Mouse (Mus musculus): ENCODE data around the gene Shkbp1.

- no peak for TF ChIP-seq CTCF (conservative IDR thresholded peaks at IDR 0.05 in 1 of 2, IDR thresholded peaks at IDR 0.05 in 1 of 2; ENCODE audit: low read depth in 2 of 2, low read length in 2 of 2)
- no peak for TF ChIP-seq MEF2A (IDR thresholded peaks at IDR 0.05; ENCODE audit: borderline replicate concordance, low read depth, low read length)
Observed at GRCm38 (mm10) chr7:27354144-27354543, 1.7 kb downstream of the Shkbp1 start.

Data from CH12.LX (cell line).